Mouse (Mus musculus) spleen, adult 2 months (tissue): ENCODE measurements around the gene Rap1b. TPM values are rescaled to one million over a fixed set of nuclear protein-coding genes. Genes with fewer than 3 reads are reported as not detected.
A peak's percentile ranks its signal among the peaks of the same experiment; 100 is the strongest.

Experiments
- DNase-seq, 2 experiments: peaks; one replicate each; pipeline versions ENCODE4 v3.0.0 to v3.0.0-alpha.2; 2012 to 2021; ENCODE audit warnings: low spot score in 2 of 2, low read depth in 1 of 2
- H3K27ac ChIP-seq: fragments of 200-500 bp; 2 replicates; pipeline ENCODE4 v1.5.1; 2012; ENCODE audit warnings: low read length, inconsistent platforms; ENCODE audit not compliant: insufficient read depth
- H3K27me3 ChIP-seq: fragments of 200-500 bp; 2 replicates; pipeline ENCODE4 v1.6.1; 2012; ENCODE audit warnings: mild to moderate bottlenecking, moderate library complexity, low read length, inconsistent platforms; ENCODE audit not compliant: control insufficient read depth, insufficient read depth
- H3K36me3 ChIP-seq: fragments of 200-500 bp; 2 replicates; pipeline ENCODE4 v1.6.1; 2012; ENCODE audit warnings: mild to moderate bottlenecking, low read length, inconsistent platforms; ENCODE audit not compliant: control insufficient read depth, insufficient read depth
- H3K4me1 ChIP-seq: fragments of 200-500 bp; 2 replicates; pipeline ENCODE4 v1.6.1; 2011; ENCODE audit warnings: inconsistent platforms; ENCODE audit not compliant: control insufficient read depth, insufficient read depth, insufficient read length
- H3K4me3 ChIP-seq: fragments of 200-500 bp; 2 replicates; pipeline ENCODE4 v1.5.1; 2011; ENCODE audit warnings: mild to moderate bottlenecking, inconsistent platforms; ENCODE audit not compliant: insufficient read depth, insufficient read length; ENCODE audit errors: extremely low read depth
- CTCF ChIP-seq: fragments of 200-500 bp; IDR thresholded peaks from 2 replicates; pipeline ENCODE4 v1.5.1; 2011; ENCODE audit warnings: mild to moderate bottlenecking, inconsistent platforms; ENCODE audit not compliant: insufficient read depth, insufficient read length, insufficient replicate concordance; ENCODE audit errors: extremely low read depth
- POLR2A ChIP-seq: fragments of 200-500 bp; IDR thresholded peaks from 2 replicates; pipeline ENCODE4 v1.6.1; 2011; ENCODE audit warnings: low read depth, low read length, inconsistent platforms
- WGBS: fragments of 180-500 bp; shearing (Covaris S2); methylation state at CpG from one replicate; pipeline ENCODE4 v1.1.7; 2018; 5-methylcytosine and 5-hydroxymethylcytosine counted together
- polyA plus RNA-seq: library from polyadenylated mRNA; depleted of rRNA; stranded (reverse); fragments of >200 nt; gene quantifications from 2 replicates; pipeline ENCODE4 v1.2.3, GENCODE M21; 2012

Gene Rap1b
- polyA plus RNA-seq, 1 experiment, result 50.1 TPM

DNA sequence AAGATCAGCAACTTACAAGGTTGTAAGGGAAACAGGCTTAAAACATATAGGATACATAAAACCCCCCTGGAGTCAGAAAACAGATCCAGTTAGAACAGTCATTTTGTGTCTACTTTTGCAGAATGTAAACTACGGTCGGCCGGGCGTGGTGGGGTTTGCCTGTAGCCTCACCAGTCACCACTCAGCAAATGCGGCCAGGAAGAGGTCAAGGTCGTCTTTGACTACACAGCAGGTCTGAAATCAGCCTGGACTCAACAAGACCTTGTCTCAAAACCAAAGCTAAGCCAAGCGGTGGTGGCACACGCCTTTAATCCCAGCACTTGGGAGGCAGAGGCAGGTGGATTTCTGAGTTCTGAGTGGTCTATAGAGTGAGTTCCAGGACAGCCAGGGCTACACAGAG is 34.3 kb downstream of the Rap1b start:
- WGBS, result 91% methylated on average over 8 of the region's 8 CpGs
- DNase-seq, result no peak
- peaks cover 24% of the 10 kb centered on the region for H3K36me3 ChIP-seq
- H3K27ac ChIP-seq, result no peak overlapping the region
- no peaks in the 10 kb centered on the region for H3K27me3 ChIP-seq
- H3K4me3 ChIP-seq, result no peak overlapping the region
- H3K4me1 ChIP-seq, result peaks cover 12% of the 10 kb centered on the region; the same call in 1 of the 2 replicates
- no peak for TF ChIP-seq POLR2A
- no peak for TF ChIP-seq CTCF

- TF ChIP-seq POLR2A, result no peak
- no peak for TF ChIP-seq CTCF
- Histone ChIP-seq H3K4me1 (peaks cover 12% of the 10 kb centered on the region; the same call in 1 of the 2 replicates), H3K4me3 (no peak overlapping the region), H3K36me3 (peaks cover 17% of the 10 kb centered on the region), H3K27me3 (no peaks in the 10 kb centered on the region), H3K27ac (no peak overlapping the region)
- 91% methylated on average over 11 of the region's 11 CpGs for WGBS
- DNase-seq, result no peak
These were observed 35.3 kb downstream of the Rap1b start for GRCm38 (mm10) chr10:117810506-117810905.

- Histone ChIP-seq H3K27me3 (no peaks in the 10 kb centered on the region), H3K4me3 (no peak overlapping the region), H3K4me1 (peaks cover 12% of the 10 kb centered on the region; the same call in 1 of the 2 replicates), H3K36me3 (peaks cover 7% of the 10 kb centered on the region; the same call in 1 of the 2 replicates), H3K27ac (peak overlapping the region; percentile 35; the same call in 1 of the 2 replicates)
- DNase-seq, result peak; percentile 60 to 68
- 17% methylated on average over 6 of the region's 6 CpGs for WGBS
- TF ChIP-seq POLR2A (no peak), CTCF (no peak)
These were observed 37.8 kb downstream of the Rap1b start for GRCm38 (mm10) chr10:117808068-117808467.

GRCm38 (mm10) chr10:117805919-117806318 is 39.9 kb downstream of the Rap1b start:
- Histone ChIP-seq H3K4me1 (peaks cover 12% of the 10 kb centered on the region; the same call in 1 of the 2 replicates), H3K27me3 (no peaks in the 10 kb centered on the region), H3K27ac (no peak overlapping the region), H3K36me3 (no peaks in the 10 kb centered on the region), H3K4me3 (no peak overlapping the region)
- 87% methylated on average over 9 of the region's 9 CpGs for WGBS
- TF ChIP-seq POLR2A (no peak), CTCF (no peak)
- no peak for DNase-seq

DNA sequence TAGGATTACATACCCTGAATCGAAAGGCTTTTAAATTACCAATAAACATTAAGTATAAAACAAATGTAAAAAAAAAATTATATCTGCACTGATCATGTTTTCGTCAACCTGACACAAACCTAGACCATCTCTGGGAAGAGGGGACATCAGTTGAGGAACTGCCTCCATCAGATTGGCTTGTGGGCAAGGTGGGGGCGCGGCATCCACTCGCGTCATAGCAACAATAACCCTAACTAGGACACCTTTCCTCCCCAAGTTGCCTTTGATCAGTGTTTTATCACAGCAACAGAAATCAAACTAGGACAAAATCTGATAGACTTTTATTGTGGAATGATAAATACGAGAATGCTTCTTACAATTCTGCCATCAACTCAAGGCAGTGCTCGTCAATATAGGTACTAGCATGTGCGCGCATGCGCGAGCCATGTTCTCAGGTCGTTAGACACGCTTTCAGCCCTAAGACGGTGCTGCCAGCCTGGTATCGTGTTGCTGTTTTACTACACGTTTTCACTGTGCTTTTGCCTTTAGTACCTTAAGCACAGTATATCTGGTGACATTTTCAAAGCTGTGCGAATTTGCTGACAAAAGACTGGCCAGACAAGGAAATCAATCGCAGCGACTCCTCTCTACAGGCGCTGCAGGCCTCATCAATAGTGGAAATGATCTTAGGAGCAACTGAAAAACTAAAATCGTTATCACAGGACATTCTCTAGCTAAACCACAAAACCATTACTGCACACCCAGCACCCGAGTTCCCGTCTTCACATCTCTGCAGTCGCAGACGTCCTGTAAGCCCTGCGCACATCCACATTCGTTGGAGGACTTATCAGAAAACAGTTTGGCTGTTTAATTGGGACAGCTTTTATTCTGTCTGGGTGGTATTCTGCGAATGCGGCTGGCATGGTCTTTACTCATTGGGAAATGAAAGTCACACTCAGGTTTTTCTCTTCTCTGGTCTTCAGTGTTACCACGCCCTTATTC is 41.7 kb downstream of the Rap1b start:
- no peak overlapping the region for H3K27ac ChIP-seq
- no peak for TF ChIP-seq CTCF
- no peak for TF ChIP-seq POLR2A
- peaks cover 10% of the 10 kb centered on the region; the same call in 1 of the 2 replicates for H3K4me1 ChIP-seq
- WGBS, result 63% methylated on average over 31 of the region's 31 CpGs
- no peak for DNase-seq
- H3K4me3 ChIP-seq, result no peak overlapping the region
- H3K36me3 ChIP-seq, result no peaks in the 10 kb centered on the region
- H3K27me3 ChIP-seq, result no peaks in the 10 kb centered on the region

DNA sequence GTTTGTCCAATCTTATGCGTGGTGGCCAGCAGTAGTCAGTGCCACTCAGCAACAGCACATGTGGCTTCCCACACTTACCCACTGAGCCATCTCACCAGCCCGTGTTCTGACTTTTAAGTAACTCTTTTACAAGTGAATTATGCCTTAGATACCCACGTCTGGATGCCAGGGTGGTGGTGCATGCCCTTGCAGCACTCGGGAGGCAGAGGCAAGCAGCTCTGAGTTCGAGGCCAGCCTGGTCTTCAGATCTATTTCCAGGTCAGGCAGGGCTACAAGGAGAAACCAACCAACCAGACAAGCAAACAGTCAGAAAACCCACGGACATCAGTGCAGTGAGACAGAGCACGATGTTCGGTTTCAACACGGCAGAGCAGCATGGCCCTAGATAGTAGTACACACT is 43.9 kb downstream of the Rap1b start:
- H3K4me1 ChIP-seq, result no peaks in the 10 kb centered on the region; the same call in 1 of the 2 replicates
- no peak overlapping the region for H3K4me3 ChIP-seq
- H3K27me3 ChIP-seq, result no peaks in the 10 kb centered on the region
- no peak for DNase-seq
- WGBS, result 92% methylated on average over 9 of the region's 9 CpGs
- TF ChIP-seq CTCF (no peak), POLR2A (no peak)
- no peaks in the 10 kb centered on the region for H3K36me3 ChIP-seq
- no peak overlapping the region for H3K27ac ChIP-seq
